Mouse (Mus musculus): ENCODE data around the gene Cfc1. TPM values are rescaled to one million over a fixed set of nuclear protein-coding genes. Genes with fewer than 3 reads are reported as not detected.
"Not testable (repeated sequence)": the region's sequence is repeated elsewhere in the genome, so short reads cannot be mapped to it uniquely, and the experiment has no call there.

Cfc1 gene
- total RNA-seq, 2 experiments from 2014 or later: not detected

- DNase-seq (ENCODE audit: extremely low spot score in 1 of 2, low spot score in 2 of 2): no peak
- intact Hi-C loops (cut with DNase I): no loop called here
- TF ChIP-seq CTCF (IDR thresholded peaks at IDR 0.05): no peak; the same call in 1 of the 2 replicates
- Histone ChIP-seq H3K27ac (no peak overlapping the region), H3K4me3 (no peak overlapping the region)
Observed at GRCm38 (mm10) chr1:34518259-34518658, 17.2 kb upstream of the Cfc1 start.

- no peak overlapping the region for H3K4me3 ChIP-seq
- no peak for TF ChIP-seq CTCF (IDR thresholded peaks at IDR 0.05)
- no peak overlapping the region for H3K27ac ChIP-seq
- intact Hi-C loops (cut with DNase I): no loop called here
- DNase-seq (ENCODE audit: extremely low spot score in 1 of 2, low spot score in 2 of 2): no peak
Observed at GRCm38 (mm10) chr1:34522205-34522849, 13.1 kb upstream of the Cfc1 start.

DNA sequence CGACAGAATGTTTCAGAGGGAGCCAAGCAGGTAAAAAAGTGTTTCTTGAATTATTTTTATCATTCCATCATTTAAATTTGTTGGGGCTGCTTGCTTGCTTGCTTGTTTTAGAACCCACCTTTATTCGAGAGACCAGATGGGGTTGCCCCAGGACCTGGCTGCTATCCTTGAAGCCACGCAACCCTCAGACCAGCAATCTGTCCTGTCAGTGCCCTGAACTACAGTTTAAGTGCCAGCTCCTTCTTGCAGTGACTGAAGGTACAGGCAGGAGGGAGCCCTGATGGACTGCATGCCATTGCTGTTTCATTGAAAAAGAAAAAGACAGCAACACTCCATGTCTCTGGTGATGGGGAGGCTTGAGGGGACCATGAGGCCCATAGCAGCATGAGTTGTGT lies 12.6 kb upstream of the Cfc1 start:
- intact Hi-C loops (cut with DNase I): no loop called here
- no peak for DNase-seq (ENCODE audit: extremely low spot score in 1 of 2, low spot score in 2 of 2)
- TF ChIP-seq CTCF (IDR thresholded peaks at IDR 0.05): no peak
- no peak overlapping the region for H3K4me3 ChIP-seq
- no peak overlapping the region for H3K27ac ChIP-seq

DNA sequence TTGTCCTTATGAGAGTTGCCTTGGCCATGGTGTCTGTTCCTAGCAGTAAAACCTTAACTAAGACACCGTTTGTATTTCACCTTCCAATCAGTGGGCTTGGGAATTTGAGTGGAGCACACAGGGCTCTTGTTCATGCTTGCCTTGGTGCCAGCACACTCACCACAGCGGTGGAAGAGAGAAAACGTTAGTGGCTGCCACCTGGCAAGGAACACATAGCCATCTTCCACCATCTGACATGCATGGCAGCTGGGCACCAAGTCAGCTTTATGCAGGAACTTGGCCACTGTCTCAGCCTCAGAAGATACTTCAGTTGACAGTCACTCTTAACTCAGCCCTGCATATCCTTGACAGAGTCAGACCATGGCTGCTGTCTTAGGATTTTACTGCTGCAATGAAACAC lies 11.8 kb upstream of the Cfc1 start:
- intact Hi-C loops (cut with DNase I): no loop called here
- H3K27ac ChIP-seq: no peak overlapping the region
- no peak for TF ChIP-seq CTCF (IDR thresholded peaks at IDR 0.05)
- DNase-seq (ENCODE audit: extremely low spot score in 1 of 2, low spot score in 2 of 2): no peak
- no peak overlapping the region for H3K4me3 ChIP-seq

GRCm38 (mm10) chr1:34534574-34534973 lies 874 bp upstream of the Cfc1 start:
- intact Hi-C loops (cut with DNase I); DNase-seq (ENCODE audit: extremely low spot score in 1 of 2, low spot score in 2 of 2); H3K27ac ChIP-seq; H3K4me3 ChIP-seq: not testable (repeated sequence)

DNA sequence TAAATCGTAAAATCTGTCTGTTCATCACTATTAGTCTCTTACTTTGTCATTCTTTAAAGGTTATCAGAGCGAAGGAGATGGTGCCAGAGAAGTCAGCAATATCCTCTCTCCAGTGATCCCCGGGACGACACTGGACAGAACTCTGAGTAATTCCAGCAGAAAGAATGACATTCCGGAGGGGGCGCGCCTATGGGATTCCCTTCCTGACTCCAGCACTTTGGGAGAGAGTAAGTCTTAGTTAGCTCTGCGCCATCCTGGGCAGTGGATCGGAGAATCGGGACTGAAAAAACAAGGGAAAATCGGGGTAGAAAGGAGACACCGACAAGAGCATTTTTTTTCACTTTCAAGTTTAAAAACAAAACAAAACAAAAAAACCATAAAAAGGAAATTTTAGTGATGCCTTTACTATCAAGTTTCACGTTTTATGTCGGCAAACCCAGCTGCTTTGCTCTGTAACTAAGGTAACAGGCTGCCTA lies 881 bp downstream of the Cfc1 start:
- no peak for DNase-seq (ENCODE audit: extremely low spot score in 1 of 2, low spot score in 2 of 2)
- TF ChIP-seq CTCF (IDR thresholded peaks at IDR 0.05): no peak
- no peak overlapping the region for H3K4me3 ChIP-seq
- H3K27ac ChIP-seq: no peak overlapping the region
- intact Hi-C loops (cut with DNase I): no loop called here

DNA sequence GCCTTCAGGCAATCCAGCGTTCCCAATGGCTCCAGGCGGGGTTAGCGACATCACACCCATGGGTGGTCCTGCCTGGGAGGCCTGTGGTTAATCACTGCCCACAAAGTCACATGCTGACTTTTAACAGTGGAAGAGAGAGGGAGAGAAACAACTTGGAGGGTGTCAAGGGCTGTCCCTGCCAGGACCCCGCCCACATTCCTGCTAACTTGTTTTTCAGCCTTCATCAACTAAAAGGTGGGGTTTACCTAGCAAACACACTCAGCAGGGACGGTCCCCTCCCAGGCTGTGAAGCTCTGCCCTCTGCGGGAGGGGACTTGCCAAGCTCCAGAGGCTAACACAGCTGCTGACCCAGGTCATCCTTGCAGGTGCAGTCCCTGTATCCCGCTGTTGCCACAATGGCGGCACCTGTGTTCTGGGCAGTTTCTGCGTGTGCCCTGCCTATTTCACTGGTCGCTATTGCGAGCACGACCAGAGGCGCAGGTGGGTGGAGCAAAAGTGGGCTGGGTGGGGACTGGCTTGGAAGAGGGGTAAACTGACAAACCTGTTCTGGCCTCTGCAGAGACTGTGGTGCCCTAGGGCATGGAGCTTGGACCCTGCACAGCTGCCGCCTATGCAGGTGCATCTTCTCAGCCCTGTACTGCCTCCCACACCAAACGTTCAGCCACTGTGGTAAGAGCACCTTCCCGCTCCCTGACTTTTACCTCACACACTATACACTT lies 1.5 kb downstream of the Cfc1 start:
- intact Hi-C loops (cut with DNase I): no loop called here
- Histone ChIP-seq H3K27ac (no peak overlapping the region), H3K4me3 (no peak overlapping the region)
- no peak for DNase-seq (ENCODE audit: extremely low spot score in 1 of 2, low spot score in 2 of 2)
- no peak for TF ChIP-seq CTCF (IDR thresholded peaks at IDR 0.05)

DNA sequence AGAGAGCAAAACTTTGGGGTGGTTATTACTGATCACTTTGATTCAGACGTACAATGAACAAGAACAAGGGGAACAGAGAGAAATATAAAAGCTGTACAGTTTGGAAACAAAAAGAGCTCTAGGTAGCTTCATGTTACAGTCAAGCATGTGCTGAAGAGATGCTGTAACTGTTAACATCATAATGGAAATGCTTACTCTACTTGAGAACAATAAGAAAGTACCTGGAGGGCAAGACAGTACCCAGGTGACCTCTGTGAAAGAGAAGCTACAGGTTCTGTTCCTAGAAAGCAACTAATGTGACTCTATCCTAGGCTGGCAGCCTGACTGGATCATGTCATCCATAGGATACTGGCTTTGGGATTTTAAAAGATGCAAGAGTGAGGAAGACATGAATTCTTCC lies 11.6 kb downstream of the Cfc1 start:
- TF ChIP-seq CTCF (IDR thresholded peaks at IDR 0.05): no peak
- Histone ChIP-seq H3K4me3 (no peak overlapping the region), H3K27ac (no peak overlapping the region)
- DNase-seq (ENCODE audit: extremely low spot score in 1 of 2, low spot score in 2 of 2): no peak
- intact Hi-C loops (cut with DNase I): no loop called here

DNA sequence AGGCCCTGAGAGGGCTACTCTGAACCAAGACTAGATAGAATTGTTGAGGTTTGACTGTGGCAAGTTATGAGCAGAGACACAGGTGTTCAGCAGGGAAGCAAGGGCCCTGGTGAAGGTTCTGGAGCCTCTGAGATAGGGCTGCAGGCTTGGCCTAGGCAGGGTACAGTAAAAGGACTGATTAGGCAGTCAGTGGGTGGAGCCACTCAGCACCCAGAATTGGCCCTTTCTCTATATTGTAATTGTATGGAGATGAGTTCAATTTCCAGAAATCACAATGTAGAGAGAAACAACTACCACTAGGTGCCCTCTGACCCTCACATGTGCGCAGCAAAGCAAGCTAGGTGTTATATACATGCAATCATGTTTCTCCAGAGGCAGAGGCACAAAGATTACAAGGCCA lies 18.2 kb downstream of the Cfc1 start:
- TF ChIP-seq CTCF (IDR thresholded peaks at IDR 0.05): no peak
- intact Hi-C loops (cut with DNase I): no loop called here
- Histone ChIP-seq H3K4me3 (no peak overlapping the region), H3K27ac (no peak overlapping the region)
- no peak for DNase-seq (ENCODE audit: extremely low spot score in 1 of 2, low spot score in 2 of 2)

GRCm38 (mm10) chr1:34554275-34554674 lies 18.8 kb downstream of the Cfc1 start:
- no peak for TF ChIP-seq CTCF (IDR thresholded peaks at IDR 0.05)
- no peak for DNase-seq (ENCODE audit: extremely low spot score in 1 of 2, low spot score in 2 of 2)
- Histone ChIP-seq H3K27ac (no peak overlapping the region), H3K4me3 (no peak overlapping the region)
- intact Hi-C loops (cut with DNase I): no loop called here

GRCm38 (mm10) chr1:34560843-34561242 lies 25.4 kb downstream of the Cfc1 start, which contains the start of gene Prss40:
Prss40 (minus strand) TSS chr1:34560943.
- intact Hi-C loops (cut with DNase I): no loop called here
- no peak for TF ChIP-seq CTCF (IDR thresholded peaks at IDR 0.05)
- Histone ChIP-seq H3K4me3 (no peak within 1 kb of the TSS), H3K27ac (no peak within 1 kb of the TSS)
- DNase-seq (ENCODE audit: extremely low spot score in 1 of 2, low spot score in 2 of 2): no peak

DNA sequence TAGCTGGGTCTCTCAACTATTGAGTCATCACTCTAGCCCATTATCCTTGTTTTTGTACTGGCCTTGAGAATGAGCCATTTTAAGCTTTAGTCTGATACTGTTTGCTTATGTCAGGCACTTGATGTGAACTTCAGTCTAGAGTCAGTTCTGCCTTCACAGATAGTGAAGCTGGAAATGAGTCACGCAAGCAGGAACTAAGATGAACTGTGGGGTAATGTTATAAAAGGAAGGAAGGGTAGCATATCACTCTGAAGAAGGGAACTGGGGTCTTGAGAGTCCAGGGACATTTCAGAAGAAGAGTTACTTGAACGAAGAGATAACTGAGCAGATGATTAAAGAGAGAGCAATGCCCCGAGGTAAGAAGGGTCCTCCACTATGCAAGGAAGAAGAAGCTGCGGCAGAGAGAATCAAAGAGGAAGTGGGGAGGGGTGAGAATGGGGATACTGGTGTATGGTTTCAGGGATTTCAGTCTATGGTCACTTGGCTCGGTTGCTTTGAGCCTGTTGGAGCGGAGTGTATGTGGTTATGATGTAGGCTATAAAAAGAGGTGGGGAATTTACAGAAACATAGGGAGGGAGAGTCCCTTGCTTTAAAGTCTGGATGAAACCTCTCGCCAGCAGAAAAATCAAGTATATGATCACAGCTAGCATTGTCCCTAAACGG lies 29.1 kb downstream of the Cfc1 start:
- Histone ChIP-seq H3K27ac (no peak overlapping the region), H3K4me3 (no peak overlapping the region)
- intact Hi-C loops (cut with DNase I): no loop called here
- no peak for DNase-seq (ENCODE audit: extremely low spot score in 1 of 2, low spot score in 2 of 2)
- no peak for TF ChIP-seq CTCF (IDR thresholded peaks at IDR 0.05)
